Mouse (Mus musculus) midbrain, embryonic 15.5 days (tissue): ENCODE results near the gene Csnk2b. TPM values are rescaled to one million over a fixed set of nuclear protein-coding genes. Genes with fewer than 3 reads are reported as not detected.
A peak's percentile ranks its signal among the peaks of the same experiment; 100 is the strongest.

Experiments
- ATAC-seq: fragments of 200-750 bp; cut with Nextera tagmentation; replicated peaks from 2 replicates; pipeline ENCODE4 v1.8.0; 2017; ENCODE audit warnings: moderate TSS enrichment
- H3K27ac ChIP-seq: fragments of 300-500 bp; sonication (generic); 2 replicates; pipeline ENCODE4 v1.5.1; 2015; ENCODE audit warnings: mild to moderate bottlenecking, inconsistent platforms
- H3K27me3 ChIP-seq: fragments of 300-500 bp; sonication (generic); replicated peaks from 2 replicates; pipeline ENCODE4 v1.6.1; 2015; ENCODE audit warnings: inconsistent platforms
- H3K36me3 ChIP-seq: fragments of 300-500 bp; sonication (generic); replicated peaks from 2 replicates; pipeline ENCODE4 v1.6.1; 2015; ENCODE audit warnings: inconsistent platforms
- H3K4me1 ChIP-seq: fragments of 300-500 bp; sonication (generic); 2 replicates; pipeline ENCODE4 v1.6.1; 2015; ENCODE audit warnings: inconsistent platforms
- H3K4me2 ChIP-seq: fragments of 300-500 bp; sonication (generic); 2 replicates; pipeline ENCODE4 v1.6.1; 2015; ENCODE audit warnings: inconsistent platforms, mild to moderate bottlenecking, moderate library complexity
- H3K4me3 ChIP-seq: fragments of 300-500 bp; sonication (generic); 2 replicates; pipeline ENCODE4 v1.5.1; 2015; ENCODE audit warnings: mild to moderate bottlenecking, inconsistent platforms
- H3K9ac ChIP-seq: fragments of 300-500 bp; sonication (generic); 2 replicates; pipeline ENCODE4 v1.6.1; 2015; ENCODE audit warnings: mild to moderate bottlenecking, inconsistent platforms
- H3K9me3 ChIP-seq: fragments of 300-500 bp; sonication (generic); 2 replicates; pipeline ENCODE4 v1.6.1; 2016; ENCODE audit warnings: inconsistent platforms
- WGBS: fragments of 180-500 bp; shearing (Covaris S2); methylation state at CpG from one replicate; pipeline ENCODE4 v1.1.7; 2015; ENCODE audit warnings: mixed read lengths; 5-methylcytosine and 5-hydroxymethylcytosine counted together
- polyA plus RNA-seq: library from polyadenylated mRNA; unstranded; fragments of >200 nt; fragmentation: Nextera tagmentation; extraction: Ambion mirVana; gene quantifications from 2 replicates; pipeline ENCODE4 v1.2.1, GENCODE M21; 2015

Csnk2b gene
- polyA plus RNA-seq, 1 experiment from 2014 or later, result 316 TPM

- no peak for ATAC-seq
- 67% methylated on average over 8 of the region's 8 CpGs for WGBS
- Histone ChIP-seq H3K9me3 (no peaks in the 10 kb centered on the region), H3K4me1 (peaks cover 15% of the 10 kb centered on the region), H3K27me3 (no peaks in the 10 kb centered on the region), H3K27ac (peak overlapping the region; percentile 100; the same call in 1 of the 2 replicates), H3K9ac (peak overlapping the region; percentile 94), H3K4me2 (peak overlapping the region; percentile 67), H3K4me3 (peak overlapping the region; percentile 73), H3K36me3 (peaks cover 4% of the 10 kb centered on the region)
Observed at GRCm38 (mm10) chr17:35090166-35090932, 31.5 kb downstream of the Csnk2b start.

GRCm38 (mm10) chr17:35088825-35089644, 32.8 kb downstream of the Csnk2b start, which contains the start of gene Abhd16a:
Abhd16a (plus strand) TSS chr17:35089263.
- peak; percentile 99 for ATAC-seq
- H3K36me3 ChIP-seq, result no peaks in the 10 kb centered on the region; the same call in 1 of the 2 replicates
- H3K9ac ChIP-seq, result peak within 1 kb of the TSS; percentile 94
- no peaks in the 10 kb centered on the region for H3K27me3 ChIP-seq
- peak within 1 kb of the TSS; percentile 100 for H3K27ac ChIP-seq
- H3K4me1 ChIP-seq, result peaks cover 15% of the 10 kb centered on the region
- no peaks in the 10 kb centered on the region for H3K9me3 ChIP-seq
- 3% methylated on average over 66 of the region's 67 CpGs for WGBS
- peak within 1 kb of the TSS; percentile 67 for H3K4me2 ChIP-seq
- peak within 1 kb of the TSS; percentile 73 for H3K4me3 ChIP-seq

DNA sequence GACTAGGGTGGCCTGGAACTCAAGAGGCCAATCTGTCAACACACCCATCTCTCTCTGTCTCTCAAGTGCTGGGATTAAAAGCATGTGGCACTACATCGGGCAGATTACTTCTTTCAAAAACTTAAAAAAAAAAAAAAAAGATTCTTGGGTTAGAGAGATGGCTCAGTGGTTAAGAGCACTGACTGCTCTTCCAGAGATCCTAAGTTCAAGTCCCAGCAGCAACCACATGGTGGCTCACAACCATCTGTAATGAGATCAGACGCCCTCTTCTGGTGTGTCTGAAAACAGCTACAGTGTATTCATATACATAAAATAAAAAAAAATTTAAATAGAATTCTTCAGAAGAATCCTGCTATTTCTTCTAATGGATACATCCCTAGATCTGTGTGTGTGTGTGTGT, 33.7 kb downstream of the Csnk2b start:
- 51% methylated on average over 2 of the region's 2 CpGs for WGBS
- Histone ChIP-seq H3K9me3 (no peaks in the 10 kb centered on the region), H3K4me2 (no peak overlapping the region), H3K36me3 (no peaks in the 10 kb centered on the region; the same call in 1 of the 2 replicates), H3K4me3 (no peak overlapping the region), H3K9ac (no peak overlapping the region), H3K27me3 (no peaks in the 10 kb centered on the region), H3K27ac (no peak overlapping the region), H3K4me1 (peaks cover 15% of the 10 kb centered on the region)
- no peak for ATAC-seq

GRCm38 (mm10) chr17:35085208-35085865, 36.5 kb downstream of the Csnk2b start, which contains the start of gene Ly6g6f:
Ly6g6f (minus strand) TSS chr17:35085610.
- Histone ChIP-seq H3K9me3 (no peaks in the 10 kb centered on the region), H3K36me3 (no peaks in the 10 kb centered on the region), H3K4me2 (no peak within 1 kb of the TSS), H3K4me1 (peaks cover 7% of the 10 kb centered on the region), H3K27ac (no peak within 1 kb of the TSS), H3K4me3 (no peak within 1 kb of the TSS), H3K9ac (no peak within 1 kb of the TSS), H3K27me3 (no peaks in the 10 kb centered on the region)
- 86% methylated on average over 7 of the region's 7 CpGs for WGBS
- ATAC-seq, result no peak

GRCm38 (mm10) chr17:35083929-35084497, 37.8 kb downstream of the Csnk2b start:
- H3K4me1 ChIP-seq, result no peaks in the 10 kb centered on the region
- H3K9ac ChIP-seq, result no peak overlapping the region
- H3K36me3 ChIP-seq, result no peaks in the 10 kb centered on the region
- H3K27me3 ChIP-seq, result no peaks in the 10 kb centered on the region
- no peaks in the 10 kb centered on the region for H3K9me3 ChIP-seq
- no peak overlapping the region for H3K27ac ChIP-seq
- no peak overlapping the region for H3K4me3 ChIP-seq
- no peak overlapping the region for H3K4me2 ChIP-seq
- no peak for ATAC-seq
- WGBS, result 85% methylated on average over 3 of the region's 3 CpGs

DNA sequence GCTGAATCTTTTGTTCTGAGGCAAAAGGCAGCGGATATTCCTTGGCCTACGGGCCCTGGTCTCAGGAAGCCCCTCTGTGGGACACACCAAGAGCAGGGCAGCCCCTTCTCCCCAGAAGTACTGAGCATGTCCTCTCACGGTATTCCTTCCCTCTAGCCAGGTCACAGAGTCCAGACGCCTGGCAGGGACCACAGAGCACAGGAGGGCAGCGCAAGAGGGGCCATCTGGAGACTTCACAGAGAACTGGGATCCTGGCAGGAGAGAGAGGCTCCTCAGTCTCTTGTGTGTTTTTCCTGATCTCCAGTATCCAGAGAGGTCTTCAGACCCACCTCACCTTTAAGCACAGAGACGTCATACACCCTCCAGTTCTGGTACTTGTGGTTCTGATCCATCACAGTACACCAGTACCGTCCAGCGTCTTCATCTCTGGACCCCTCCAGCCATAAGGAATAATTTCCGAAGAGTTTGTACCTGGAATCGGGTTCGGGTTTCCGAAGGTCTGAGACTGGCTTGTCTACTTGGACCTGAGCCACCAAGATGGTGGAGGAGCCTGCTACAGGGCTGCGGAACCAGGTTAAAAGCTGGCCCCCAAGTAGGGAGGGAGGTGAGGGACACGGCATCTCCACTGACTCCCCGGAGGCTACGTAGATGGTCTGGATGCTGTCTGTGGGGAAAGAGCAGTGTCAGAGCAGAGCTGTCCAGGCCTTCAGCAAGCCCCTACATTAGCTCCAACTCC, 38.8 kb downstream of the Csnk2b start:
- no peak for ATAC-seq
- H3K9me3 ChIP-seq, result no peaks in the 10 kb centered on the region
- WGBS, result 83% methylated on average over 16 of the region's 16 CpGs
- no peak overlapping the region for H3K9ac ChIP-seq
- peaks cover under 1% of the 10 kb centered on the region; the same call in 1 of the 2 replicates for H3K4me1 ChIP-seq
- H3K27me3 ChIP-seq, result no peaks in the 10 kb centered on the region
- H3K4me2 ChIP-seq, result no peak overlapping the region
- H3K27ac ChIP-seq, result no peak overlapping the region
- no peaks in the 10 kb centered on the region for H3K36me3 ChIP-seq
- no peak overlapping the region for H3K4me3 ChIP-seq

DNA sequence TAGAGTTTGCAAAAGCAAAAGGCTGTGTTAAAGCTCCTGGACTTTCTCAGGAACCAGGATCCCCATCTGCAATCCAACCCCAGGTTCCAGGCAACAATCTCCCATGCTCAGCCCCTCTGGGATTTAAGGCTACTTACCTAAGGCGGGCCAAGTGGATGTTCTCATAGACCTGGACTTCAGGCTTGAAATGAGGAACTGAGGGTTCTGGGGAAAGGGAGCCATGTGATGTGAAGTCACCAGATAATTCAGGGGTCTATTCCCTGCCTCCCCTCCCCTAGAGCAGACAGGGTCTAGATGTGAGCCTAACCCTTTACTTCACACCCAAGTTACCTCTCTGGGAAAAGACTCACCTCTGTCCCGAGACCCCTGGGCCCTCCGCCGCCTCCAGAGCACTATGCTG, 41.1 kb downstream of the Csnk2b start:
- Histone ChIP-seq H3K4me3 (no peak overlapping the region), H3K9me3 (no peaks in the 10 kb centered on the region), H3K9ac (no peak overlapping the region), H3K27me3 (no peaks in the 10 kb centered on the region), H3K27ac (no peak overlapping the region), H3K4me1 (peaks cover 11% of the 10 kb centered on the region; the same call in 1 of the 2 replicates), H3K4me2 (no peak overlapping the region), H3K36me3 (no peaks in the 10 kb centered on the region)
- no peak for ATAC-seq
- 87% methylated on average over 4 of the region's 4 CpGs for WGBS

DNA sequence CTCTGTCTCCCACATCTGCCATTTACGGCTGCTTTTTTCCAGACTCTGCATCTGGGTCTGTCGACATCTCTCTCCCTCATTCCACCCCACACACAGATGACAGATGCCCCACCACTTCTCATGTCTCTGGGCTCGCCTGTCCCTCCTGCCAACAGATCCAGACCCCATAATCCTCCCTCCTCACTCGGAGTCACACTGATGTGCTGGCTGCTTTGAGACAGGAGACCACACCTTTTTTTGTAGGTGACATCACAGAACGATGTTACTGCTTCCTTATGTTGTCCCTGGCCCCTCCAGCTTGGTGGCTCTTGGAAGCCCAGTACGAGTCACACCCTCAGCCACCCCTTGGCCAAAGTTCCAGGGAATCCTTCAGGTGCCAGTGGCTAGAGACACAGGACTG, 41.6 kb downstream of the Csnk2b start:
- no peak overlapping the region for H3K27ac ChIP-seq
- H3K9me3 ChIP-seq, result no peaks in the 10 kb centered on the region
- peaks cover 11% of the 10 kb centered on the region; the same call in 1 of the 2 replicates for H3K4me1 ChIP-seq
- no peaks in the 10 kb centered on the region for H3K36me3 ChIP-seq
- H3K9ac ChIP-seq, result no peak overlapping the region
- ATAC-seq, result no peak
- no peak overlapping the region for H3K4me3 ChIP-seq
- no peaks in the 10 kb centered on the region for H3K27me3 ChIP-seq
- WGBS, result 62% methylated on average over 6 of the region's 6 CpGs
- H3K4me2 ChIP-seq, result no peak overlapping the region

DNA sequence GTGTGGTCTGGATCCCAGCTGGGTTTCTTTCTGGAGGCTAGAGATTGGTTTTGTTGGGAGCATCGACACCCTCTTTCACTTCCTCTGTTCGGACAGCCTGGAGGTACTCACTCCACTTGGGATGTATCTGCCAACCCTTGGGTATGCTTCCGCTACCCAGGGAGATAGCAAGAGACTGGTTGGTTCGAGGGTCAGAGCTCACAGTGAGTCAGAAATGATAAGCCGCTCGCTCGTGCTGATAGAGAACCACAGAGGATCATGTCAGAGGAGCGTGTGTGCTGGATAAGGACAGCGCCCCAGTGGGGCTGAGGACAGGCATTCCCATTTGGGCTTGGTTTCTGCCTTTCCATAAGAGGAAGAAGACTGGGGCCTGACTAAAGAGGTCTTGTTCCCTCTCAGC, 42.1 kb downstream of the Csnk2b start:
- Histone ChIP-seq H3K4me3 (no peak overlapping the region), H3K9me3 (no peaks in the 10 kb centered on the region), H3K9ac (no peak overlapping the region), H3K4me2 (no peak overlapping the region), H3K4me1 (peaks cover 11% of the 10 kb centered on the region; the same call in 1 of the 2 replicates), H3K27ac (no peak overlapping the region), H3K36me3 (no peaks in the 10 kb centered on the region), H3K27me3 (no peaks in the 10 kb centered on the region)
- 72% methylated on average over 9 of the region's 9 CpGs for WGBS
- no peak for ATAC-seq

DNA sequence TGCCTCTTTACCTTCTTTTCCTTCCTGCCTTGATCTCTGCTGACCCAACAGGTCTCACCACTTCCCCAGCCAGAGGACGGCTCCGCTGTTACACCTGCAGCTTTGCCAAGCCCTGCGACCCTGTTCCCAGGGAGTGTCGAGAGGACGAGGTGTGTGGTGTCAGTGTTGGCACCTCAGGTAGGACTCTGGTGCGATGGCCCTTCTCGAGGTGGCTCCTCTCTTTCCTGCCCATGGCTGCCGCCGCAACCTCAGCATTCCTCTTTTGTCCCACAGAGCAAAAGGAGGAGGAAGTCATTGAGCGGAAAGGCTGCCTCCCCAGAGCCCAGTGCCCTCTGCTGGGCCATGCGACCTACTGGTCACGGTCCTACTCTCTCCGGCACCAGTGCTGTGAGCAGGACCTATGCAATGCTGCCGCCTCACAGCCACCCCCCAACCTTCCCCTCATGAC, 44.0 kb downstream of the Csnk2b start, which contains the start of gene Ly6g6d:
Gene Ly6g6d, minus strand, starts transcription at position 280 of the 448 bp plus-strand sequence.
- Histone ChIP-seq H3K9me3 (no peaks in the 10 kb centered on the region), H3K4me2 (peak within 1 kb of the TSS; percentile 43), H3K27me3 (no peaks in the 10 kb centered on the region), H3K27ac (no peak within 1 kb of the TSS), H3K4me3 (peak within 1 kb of the TSS; percentile 21), H3K4me1 (peaks cover 11% of the 10 kb centered on the region; the same call in 1 of the 2 replicates), H3K9ac (no peak within 1 kb of the TSS; the same call in 1 of the 2 replicates), H3K36me3 (no peaks in the 10 kb centered on the region)
- 0 out of 2 replicates have a peak, but pooled peaks have one; percentile 37 for ATAC-seq
- WGBS, result 9% methylated on average over 14 of the region's 14 CpGs

DNA sequence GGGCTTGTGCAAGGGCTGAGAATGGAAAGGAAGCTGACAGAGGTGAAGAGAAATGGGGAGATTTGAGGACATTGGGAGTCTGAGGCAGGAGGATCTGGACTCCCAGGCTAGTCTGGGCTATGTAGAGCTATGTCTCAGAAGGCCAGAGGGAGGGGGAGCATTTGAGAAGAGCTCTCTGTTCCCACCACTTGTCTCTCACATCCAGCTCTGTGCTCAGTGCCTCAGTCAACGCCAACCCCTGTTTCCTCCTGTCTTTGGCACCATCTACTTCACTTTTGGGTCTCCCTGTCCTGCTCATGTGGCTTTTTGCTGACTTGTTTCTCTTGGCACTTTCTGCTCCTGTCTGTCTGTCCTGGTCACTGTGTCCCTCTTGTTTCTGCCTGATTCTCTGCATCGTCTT, 44.6 kb downstream of the Csnk2b start:
- H3K36me3 ChIP-seq, result no peaks in the 10 kb centered on the region

More for the DNA sequence above, 44.6 kb downstream of the Csnk2b start:
- Histone ChIP-seq H3K4me1 (peaks cover 11% of the 10 kb centered on the region; the same call in 1 of the 2 replicates), H3K4me3 (peak overlapping the region; percentile 21; the same call in 1 of the 2 replicates), H3K27me3 (no peaks in the 10 kb centered on the region), H3K27ac (no peak overlapping the region), H3K9me3 (no peaks in the 10 kb centered on the region), H3K4me2 (peak overlapping the region; percentile 43; the same call in 1 of the 2 replicates), H3K9ac (no peak overlapping the region)
- no peak for ATAC-seq
- 41% methylated on average over 2 of the region's 2 CpGs for WGBS
